Mouse (Mus musculus): Measurements from ENCODE around the gene Zfyve26. TPM values are rescaled to one million over a fixed set of nuclear protein-coding genes. Genes with fewer than 3 reads are reported as not detected.
"Not testable (repeated sequence)": the region's sequence is repeated elsewhere in the genome, so short reads cannot be mapped to it uniquely, and the experiment has no call there.

Zfyve26 gene
- total and polyA plus RNA-seq, 2 experiments: 17.6 to 20.5 TPM

DNA sequence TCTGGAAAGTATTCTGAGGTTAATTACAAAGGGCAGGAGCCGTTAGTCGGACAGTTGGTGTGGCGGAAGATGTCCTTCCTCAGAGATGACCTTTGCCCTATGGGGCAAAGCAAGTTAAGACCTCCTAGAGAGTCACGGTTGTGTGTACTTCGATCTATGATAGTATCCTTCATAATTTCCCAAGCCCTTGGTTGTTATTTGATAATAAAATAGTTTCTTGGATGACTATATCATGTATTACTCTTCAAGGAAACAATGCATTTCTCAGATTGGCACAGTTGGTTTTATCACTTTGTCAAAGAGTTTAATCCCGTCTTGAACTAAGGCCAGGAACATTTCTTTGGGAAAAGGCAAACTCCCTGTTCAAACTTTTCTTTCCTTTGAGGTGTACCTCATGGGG is 103.9 kb downstream of the Zfyve26 start, which contains the start of gene Rdh11:
Rdh11 (minus strand) TSS at position 101 of the 400 bp plus-strand sequence.
- WGBS: 46% methylated on average over 6 of the region's 6 CpGs
- Histone ChIP-seq H3K4me3 (ENCODE audit: insufficient read depth, low read depth, low read length) (peak within 1 kb of the TSS; percentile 76), H3K27ac (replicated peaks; ENCODE audit: insufficient read depth, low read depth, low read length) (peak within 1 kb of the TSS; percentile 71), H3K4me1 (ENCODE audit: control insufficient read depth, insufficient read depth, low read length) (peaks cover 11% of the 10 kb centered on the region), H3K36me3 (ENCODE audit: control insufficient read depth, insufficient read depth, low read length) (peaks cover 13% of the 10 kb centered on the region), H3K27me3 (ENCODE audit: control insufficient read depth, insufficient read depth, low read length) (no peaks in the 10 kb centered on the region), H3K79me2 (ENCODE audit: control insufficient read depth, insufficient read depth, low read length) (peaks cover 5% of the 10 kb centered on the region; the same call in 1 of the 2 replicates), H3K9ac (ENCODE audit: low read depth, low read length) (peak within 1 kb of the TSS; percentile 56)
- TF ChIP-seq CTCF (IDR thresholded peaks at IDR 0.05; ENCODE audit: low read depth, low read length): no peak
- no peak for TF ChIP-seq POLR2A (IDR thresholded peaks at IDR 0.05; ENCODE audit: extremely low read depth, insufficient read depth, low read length)
- no peak for DNase-seq (ENCODE audit: extremely low read depth, low read depth, low spot score)

DNA sequence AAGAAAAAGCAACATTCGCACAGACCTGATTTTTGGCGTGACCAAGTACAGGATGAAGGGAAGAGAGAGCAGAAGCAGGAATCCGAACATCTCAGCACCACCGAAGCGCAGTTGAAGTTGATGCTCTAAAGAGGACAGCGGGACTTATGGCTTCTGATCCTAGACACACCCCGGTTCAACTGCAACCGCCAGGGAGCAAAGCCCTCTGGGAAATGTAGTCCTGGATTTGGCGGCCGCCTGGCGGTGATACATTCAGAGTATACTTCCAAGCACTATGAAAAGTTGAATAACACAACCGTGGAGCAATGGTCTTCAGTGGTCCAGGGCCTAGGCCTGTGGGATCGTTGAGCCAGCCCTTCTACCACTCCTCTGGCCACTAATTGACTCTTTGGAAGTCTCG is 104.4 kb downstream of the Zfyve26 start:
- peak overlapping the region; percentile 56 for H3K9ac ChIP-seq (ENCODE audit: low read depth, low read length)
- TF ChIP-seq POLR2A (IDR thresholded peaks at IDR 0.05; ENCODE audit: extremely low read depth, insufficient read depth, low read length) (peak; percentile 31; the same call in 1 of the 2 replicates), CTCF (IDR thresholded peaks at IDR 0.05; ENCODE audit: low read depth, low read length) (peak; percentile 56)
- peak overlapping the region; percentile 76 for H3K4me3 ChIP-seq (ENCODE audit: insufficient read depth, low read depth, low read length)
- H3K27ac ChIP-seq (replicated peaks; ENCODE audit: insufficient read depth, low read depth, low read length): peak overlapping the region; percentile 71
- DNase-seq (ENCODE audit: extremely low read depth, low read depth, low spot score): peak; percentile 80
- no peaks in the 10 kb centered on the region for H3K27me3 ChIP-seq (ENCODE audit: control insufficient read depth, insufficient read depth, low read length)
- H3K4me1 ChIP-seq (ENCODE audit: control insufficient read depth, insufficient read depth, low read length): peaks cover 11% of the 10 kb centered on the region
- H3K79me2 ChIP-seq (ENCODE audit: control insufficient read depth, insufficient read depth, low read length): peaks cover 5% of the 10 kb centered on the region; the same call in 1 of the 2 replicates
- H3K36me3 ChIP-seq (ENCODE audit: control insufficient read depth, insufficient read depth, low read length): peaks cover 16% of the 10 kb centered on the region
- WGBS: 2% methylated on average over 14 of the region's 14 CpGs

DNA sequence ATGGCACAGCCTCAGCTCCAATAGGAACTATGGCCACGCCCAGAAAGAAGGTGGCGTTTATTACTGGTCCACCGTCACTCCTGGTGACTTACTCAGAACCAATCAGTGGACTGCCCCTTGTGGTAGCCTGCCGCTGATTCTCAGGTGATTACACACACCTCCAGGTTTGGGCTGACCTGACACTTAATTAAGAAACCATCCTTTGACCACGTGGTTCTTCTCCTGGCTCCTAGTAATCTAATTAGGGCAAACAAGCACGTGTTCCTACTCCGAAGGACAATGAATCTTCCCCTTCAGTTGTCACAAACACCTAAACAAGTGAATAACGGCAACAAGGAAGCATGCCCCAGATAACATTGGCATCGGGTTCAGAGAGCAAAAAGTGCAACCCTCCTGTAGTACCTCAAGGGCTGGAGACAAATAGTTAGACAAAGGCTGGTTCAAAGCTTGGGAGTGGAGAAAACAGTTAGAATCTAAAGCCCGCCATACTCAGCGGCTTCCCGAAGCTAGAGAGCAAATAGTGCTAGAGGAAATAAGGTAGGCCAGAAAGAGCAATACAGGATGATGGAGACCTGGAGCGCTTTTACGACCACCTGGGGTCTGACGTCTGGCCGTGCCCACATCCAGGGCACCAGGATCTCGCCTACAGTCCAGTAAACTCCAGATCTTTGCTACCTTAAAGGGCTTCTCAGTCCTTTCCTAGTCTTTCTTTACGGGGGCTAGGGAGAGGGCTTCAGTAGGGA is 105.0 kb downstream of the Zfyve26 start:
- H3K27me3 ChIP-seq (ENCODE audit: control insufficient read depth, insufficient read depth, low read length): no peaks in the 10 kb centered on the region
- H3K4me3 ChIP-seq (ENCODE audit: insufficient read depth, low read depth, low read length): peak overlapping the region; percentile 76
- peaks cover 21% of the 10 kb centered on the region for H3K36me3 ChIP-seq (ENCODE audit: control insufficient read depth, insufficient read depth, low read length)
- peak overlapping the region; percentile 56 for H3K9ac ChIP-seq (ENCODE audit: low read depth, low read length)
- H3K4me1 ChIP-seq (ENCODE audit: control insufficient read depth, insufficient read depth, low read length): peaks cover 11% of the 10 kb centered on the region
- WGBS: 2% methylated on average over 18 of the region's 18 CpGs
- H3K79me2 ChIP-seq (ENCODE audit: control insufficient read depth, insufficient read depth, low read length): peaks cover 5% of the 10 kb centered on the region; the same call in 1 of the 2 replicates
- TF ChIP-seq CTCF (IDR thresholded peaks at IDR 0.05; ENCODE audit: low read depth, low read length) (no peak), POLR2A (IDR thresholded peaks at IDR 0.05; ENCODE audit: extremely low read depth, insufficient read depth, low read length) (no peak)
- peak; percentile 94 for DNase-seq (ENCODE audit: extremely low read depth, low read depth, low spot score)
- H3K27ac ChIP-seq (replicated peaks; ENCODE audit: insufficient read depth, low read depth, low read length): peak overlapping the region; percentile 71

DNA sequence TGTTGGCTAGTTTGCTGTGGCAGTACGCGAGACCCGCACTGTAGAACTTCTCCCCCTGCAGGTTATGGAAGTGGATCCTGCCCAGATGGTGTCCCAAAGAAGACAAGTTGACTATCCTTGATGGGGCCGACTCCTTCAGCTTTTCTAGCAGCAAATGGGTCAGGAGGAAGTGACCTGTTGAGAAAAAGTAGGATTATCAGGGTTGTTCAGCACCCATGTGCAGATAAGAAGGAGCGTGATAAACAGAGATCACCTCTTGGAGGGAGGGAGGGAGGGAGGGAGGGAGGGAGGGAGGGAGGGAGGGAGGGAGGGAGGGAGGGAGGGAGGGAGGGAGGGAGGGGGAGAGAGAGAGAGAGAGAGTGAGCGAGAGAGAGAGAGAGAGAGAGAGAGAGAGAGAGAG is 110.9 kb downstream of the Zfyve26 start:
- DNase-seq (ENCODE audit: extremely low read depth, low read depth, low spot score); H3K27ac ChIP-seq (replicated peaks; ENCODE audit: insufficient read depth, low read depth, low read length); H3K9ac ChIP-seq (ENCODE audit: low read depth, low read length); H3K4me3 ChIP-seq (ENCODE audit: insufficient read depth, low read depth, low read length); H3K79me2 ChIP-seq (ENCODE audit: control insufficient read depth, insufficient read depth, low read length); H3K4me1 ChIP-seq (ENCODE audit: control insufficient read depth, insufficient read depth, low read length); H3K27me3 ChIP-seq (ENCODE audit: control insufficient read depth, insufficient read depth, low read length): not testable (repeated sequence)
- 95% methylated on average over 5 of the region's 6 CpGs for WGBS
- H3K36me3 ChIP-seq (ENCODE audit: control insufficient read depth, insufficient read depth, low read length): peaks cover 54% of the 10 kb centered on the region

Other genes starting within 250 kb of the Zfyve26 start
- gene Pigh, start 206.7 kb downstream of the Zfyve26 start, total RNA-seq (2014; rRNA removed): 6.0 and 6.4 TPM in 2 replicates
- 4.4 and 4.6 TPM in 2 replicates for gene Pigh, start 206.7 kb downstream of the Zfyve26 start, polyA plus RNA-seq (2012; rRNA removed)
- gene Arg2, start 165.5 kb downstream of the Zfyve26 start, total RNA-seq (2014; rRNA removed): 0.46 and 0.74 TPM in 2 replicates
- 0.20 TPM in 1 of 2 replicates, not detected in the other for gene Arg2, start 165.5 kb downstream of the Zfyve26 start, polyA plus RNA-seq (2012; rRNA removed)
- 57.1 and 70.7 TPM in 2 replicates for gene Vti1b, start 123.6 kb downstream of the Zfyve26 start, total RNA-seq (2014; rRNA removed)
- gene Vti1b, start 123.6 kb downstream of the Zfyve26 start, polyA plus RNA-seq (2012; rRNA removed): 29.9 and 34.6 TPM in 2 replicates
- 53.1 and 60.5 TPM in 2 replicates for gene Rdh11, start 104.0 kb downstream of the Zfyve26 start, total RNA-seq (2014; rRNA removed)
- 37.9 and 46.4 TPM in 2 replicates for gene Rdh11, start 104.0 kb downstream of the Zfyve26 start, polyA plus RNA-seq (2012; rRNA removed)
- gene Rdh12, start 87.4 kb downstream of the Zfyve26 start, total RNA-seq (2014; rRNA removed): not detected in 2 replicates
- gene Rdh12, start 87.4 kb downstream of the Zfyve26 start, polyA plus RNA-seq (2012; rRNA removed): not detected in 2 replicates
- 1.7 TPM in 2 replicates for gene Rad51b, start 978 bp upstream of the Zfyve26 start, total RNA-seq (2014; rRNA removed)
- 0.55 and 0.58 TPM in 2 replicates for gene Rad51b, start 978 bp upstream of the Zfyve26 start, polyA plus RNA-seq (2012; rRNA removed)